Mouse (Mus musculus): Measurements from ENCODE around the gene Asl.

DNA sequence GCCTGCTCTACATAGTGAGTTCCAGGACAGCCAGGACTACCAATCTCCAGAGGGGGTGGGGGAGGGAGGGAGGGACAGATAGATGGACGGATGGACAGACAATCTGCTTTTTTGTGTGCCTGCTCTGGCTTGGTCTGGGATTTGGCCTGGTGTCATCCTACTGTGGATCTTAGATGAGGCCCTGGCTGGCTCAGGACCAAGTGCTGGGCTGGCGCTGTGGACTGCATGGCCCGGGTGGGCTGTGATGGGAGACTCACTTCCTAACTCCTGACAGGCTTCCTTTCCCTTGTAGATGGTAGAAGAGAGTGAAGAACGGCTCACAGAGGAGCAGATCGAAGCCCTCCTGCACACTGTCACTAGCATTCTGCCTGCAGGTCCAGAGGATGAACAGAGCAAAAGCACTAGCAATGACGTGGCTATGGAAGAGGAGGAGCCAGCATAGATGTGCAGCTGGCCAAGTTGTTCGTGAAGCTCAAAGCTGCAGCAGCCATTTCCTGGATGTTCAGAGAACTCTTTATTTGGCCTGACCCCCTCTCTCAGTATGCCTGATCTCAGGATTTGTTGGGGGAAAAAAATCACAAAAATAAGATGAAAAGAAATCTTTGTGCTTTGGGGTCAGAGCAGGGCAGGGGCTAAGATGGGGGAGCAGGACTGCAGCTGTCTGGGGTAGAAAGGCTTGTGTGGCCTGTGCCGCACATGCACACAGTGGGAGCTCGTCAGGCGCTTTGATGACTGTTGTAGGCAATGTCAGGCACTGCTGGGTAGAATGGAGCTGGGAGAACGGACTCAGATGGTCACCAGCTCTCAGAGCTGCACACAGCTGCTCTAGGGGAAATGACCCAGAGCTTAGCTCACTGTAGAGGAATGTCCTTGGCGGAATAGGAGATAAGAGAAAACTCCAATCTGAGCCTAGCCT lies 30.6 kb upstream of the Asl start:
- TF ChIP-seq CTCF (IDR thresholded peaks at IDR 0.05; ENCODE audit: borderline replicate concordance, extremely low read depth, insufficient read depth, insufficient read length) (no peak), POLR2A (IDR thresholded peaks at IDR 0.05; ENCODE audit: borderline replicate concordance, extremely low read depth, insufficient read depth, insufficient read length, poor library complexity, severe bottlenecking) (no peak)

Measured in brain, embryonic 14.5 days (tissue).